Comparison of ENCODE assay signal across 19 mouse cellular contexts in the genomic region with DNA sequence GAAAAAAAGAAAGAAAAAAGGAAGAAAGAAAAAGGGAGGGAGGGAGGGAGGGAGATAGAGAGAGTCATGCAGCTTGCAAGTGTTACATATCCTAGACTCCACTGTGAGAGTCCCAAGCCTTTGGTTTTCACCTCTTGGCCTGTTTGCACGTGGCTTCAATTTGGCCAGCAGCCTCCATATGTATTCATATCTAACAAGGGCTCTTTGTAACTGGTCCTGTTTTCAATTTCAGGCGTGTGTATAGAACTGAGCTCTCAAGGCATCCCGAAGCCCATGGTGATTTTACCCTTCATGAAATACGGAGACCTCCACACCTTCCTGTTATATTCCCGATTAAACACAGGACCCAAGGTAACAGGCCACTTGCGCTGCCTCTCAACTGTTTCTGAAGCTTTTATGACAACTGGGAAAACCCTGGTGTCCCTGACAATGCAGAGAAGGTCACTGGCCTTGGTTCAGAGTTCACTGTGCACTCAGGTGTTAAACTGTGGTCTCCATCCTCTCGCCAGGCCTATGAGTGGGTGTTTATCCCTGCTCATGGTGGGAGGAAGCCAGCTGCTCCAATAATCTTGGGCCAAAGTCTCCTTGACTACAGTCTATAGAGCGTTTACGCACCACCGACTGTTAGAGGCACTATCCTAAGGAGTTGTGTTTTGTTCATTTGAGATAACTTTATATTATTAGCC. TPM values are rescaled to one million over a fixed set of nuclear protein-coding genes. Genes with fewer than 3 reads are reported as not detected.
DNase-seq lines count a peak whose midpoint lies in the region; ATAC-seq and TF ChIP-seq lines count a peak whose summit lies in the region.
"Had no signal": no experiment of that assay in that cellular context is flagged by ENCODE, and none has a peak within 500 bp of the region (broad histone marks: within the 10 kb centered on the region; RNA-seq: fewer than 3 reads in every experiment).

No protein-coding gene starts in this region.

- 50% methylated on average over 10 of the region's 10 CpGs for WGBS in embryonic facial prominence, embryonic 10.5 days
- WGBS in limb, embryonic 11.5 days, result 58% methylated on average over 10 of the region's 10 CpGs

- no peak overlapping the region for H3K9ac ChIP-seq in limb, embryonic 11.5 days (ENCODE audit: low read length)
- H3K9ac ChIP-seq: hindbrain, embryonic 15.5 days; liver, embryonic 15.5 days; neural tube, embryonic 12.5 days had no signal

- TF ChIP-seq CTCF in left cerebral cortex, adult 2 months (IDR thresholded peaks at IDR 0.05), result no peak

- peak; percentile 43 for DNase-seq in kidney, adult 11 months
- DNase-seq in kidney, postnatal 4 days, result no peak
- DNase-seq in embryonic facial prominence, embryonic 10.5 days (ENCODE audit: low spot score), result peak; percentile 77
- peak; percentile 54 for DNase-seq in kidney, adult 9 months
- DNase-seq in limb, embryonic 11.5 days (ENCODE audit: low spot score), result peak; percentile 63
- no peak for DNase-seq in left cerebral cortex, adult 2 months (ENCODE audit: extremely low spot score in 1 of 2, low spot score in 2 of 2)
- DNase-seq in right cerebral cortex, postnatal 4 days, result no peak
- no peak for DNase-seq in cerebellum, adult 18-20 months
- DNase-seq: adrenal gland, postnatal 36 days; cerebellum, adult 8-10 months; gastrocnemius, postnatal 10 days; heart, postnatal 10 days; lung, postnatal 10 days; thymus, postnatal 4 days had no signal

- H3K9me3 ChIP-seq in embryonic facial prominence, embryonic 10.5 days, result no peaks in the 10 kb centered on the region
- no peaks in the 10 kb centered on the region for H3K9me3 ChIP-seq in limb, embryonic 11.5 days (ENCODE audit: control insufficient read depth, low read length)
- H3K9me3 ChIP-seq: hindbrain, embryonic 15.5 days; liver, embryonic 15.5 days; neural tube, embryonic 12.5 days had no signal

- H3K4me3 ChIP-seq in embryonic facial prominence, embryonic 10.5 days, result 0 out of 2 replicates have a peak overlapping the region, but pooled peaks have one; percentile 9
- H3K4me3 ChIP-seq in limb, embryonic 11.5 days (ENCODE audit: low read depth, low read length), result no peak overlapping the region
- no peak overlapping the region for H3K4me3 ChIP-seq in left cerebral cortex, adult 2 months
- H3K4me3 ChIP-seq: hindbrain, embryonic 15.5 days; liver, embryonic 15.5 days; neural tube, embryonic 12.5 days had no signal

- H3K4me2 ChIP-seq in limb, embryonic 11.5 days (ENCODE audit: low read depth, severe bottlenecking), result no peak overlapping the region
- H3K4me2 ChIP-seq: hindbrain, embryonic 15.5 days; liver, embryonic 15.5 days; neural tube, embryonic 12.5 days had no signal

- peaks cover 52% of the 10 kb centered on the region for H3K36me3 ChIP-seq in embryonic facial prominence, embryonic 10.5 days (replicated peaks)
- H3K36me3 ChIP-seq in limb, embryonic 11.5 days (ENCODE audit: control insufficient read depth, insufficient read depth, low read length), result peaks cover 5% of the 10 kb centered on the region; the same call in 1 of the 2 replicates
- H3K36me3 ChIP-seq: hindbrain, embryonic 15.5 days; liver, embryonic 15.5 days; neural tube, embryonic 12.5 days had no signal

- intact Hi-C loops in left cerebral cortex, adult 2 months (cut with DNase I), result no loop called here

- H3K27me3 ChIP-seq in embryonic facial prominence, embryonic 10.5 days (replicated peaks; ENCODE audit: low read depth, poor library complexity, severe bottlenecking), result no peaks in the 10 kb centered on the region
- H3K27me3 ChIP-seq in limb, embryonic 11.5 days (ENCODE audit: control insufficient read depth, insufficient read depth, low read length), result no peaks in the 10 kb centered on the region
- H3K27me3 ChIP-seq: hindbrain, embryonic 15.5 days; liver, embryonic 15.5 days; neural tube, embryonic 12.5 days; Patski had no signal

- peaks cover 34% of the 10 kb centered on the region for H3K4me1 ChIP-seq in embryonic facial prominence, embryonic 10.5 days
- no peaks in the 10 kb centered on the region for H3K4me1 ChIP-seq in limb, embryonic 11.5 days (ENCODE audit: control insufficient read depth, insufficient read depth, low read length)
- H3K4me1 ChIP-seq: hindbrain, embryonic 15.5 days; liver, embryonic 15.5 days had no signal

- peak overlapping the region; percentile 82 for H3K27ac ChIP-seq in embryonic facial prominence, embryonic 10.5 days (replicated peaks)
- H3K27ac ChIP-seq in limb, embryonic 11.5 days (replicated peaks; ENCODE audit: low read depth, low read length), result peak overlapping the region; percentile 60
- H3K27ac ChIP-seq in left cerebral cortex, adult 2 months, result no peak overlapping the region
- H3K27ac ChIP-seq: hindbrain, embryonic 15.5 days; liver, embryonic 15.5 days; neural tube, embryonic 12.5 days had no signal

- 0 out of 2 replicates have a peak, but pooled peaks have one; percentile 54 for ATAC-seq in limb, embryonic 11.5 days (ENCODE audit: insufficient number of reproducible peaks, low FRiP score, low TSS enrichment, low read depth)
- ATAC-seq: activated CD4-positive, CD25-positive, alpha-beta regulatory T cell, adult 4 months; Patski had no signal

RNA-seq across cellular contexts. Expression of gene Tmem87b, which starts 34.1 kb away (rescaled TPM):
- 29.7 TPM in 2 replicates for polyA plus RNA-seq in embryonic facial prominence, embryonic 10.5 days (2016; fragmentation: Nextera tagmentation; extraction: Ambion mirVana)
- 24.9 and 25.1 TPM in 2 replicates for polyA plus RNA-seq in limb, embryonic 11.5 days (2014; fragmentation: Nextera tagmentation; extraction: Ambion mirVana)
- total RNA-seq in left cerebral cortex, adult 2 months (2021), result 10 to 100 TPM; 31.6 to 36.5 TPM

Comparison
In these comparisons a context has a peak if more than half of its experiments do, and no peak if none do; other contexts are left out.
1. DNase-seq: peak in kidney, adult 11 months (single experiment), embryonic facial prominence, embryonic 10.5 days (single experiment), kidney, adult 9 months (single experiment) and limb, embryonic 11.5 days (single experiment); none in kidney, postnatal 4 days (0 of 2), left cerebral cortex, adult 2 months (0 of 2), right cerebral cortex, postnatal 4 days (single experiment) and cerebellum, adult 18-20 months (0 of 2).